Comparison of ENCODE assay signal across 8 mouse cellular contexts in genomic region chr13:93612660-93613607, GRCm38 (mm10). TPM values are rescaled to one million over a fixed set of nuclear protein-coding genes. Genes with fewer than 3 reads are reported as not detected.
DNase-seq lines count a peak whose midpoint lies in the region; ATAC-seq and TF ChIP-seq lines count a peak whose summit lies in the region.

No protein-coding gene starts in this region.

- H3K36me3 ChIP-seq in forebrain, embryonic 15.5 days = no peaks in the 10 kb centered on the region
- H3K36me3 ChIP-seq in lung, embryonic 14.5 days (ENCODE audit: insufficient read depth) = no peaks in the 10 kb centered on the region

- H3K27ac ChIP-seq in forebrain, embryonic 15.5 days (replicated peaks) = no peak overlapping the region
- H3K27ac ChIP-seq in lung, embryonic 14.5 days (ENCODE audit: low read depth) = no peak overlapping the region

- H3K4me3 ChIP-seq in forebrain, embryonic 15.5 days = no peak overlapping the region
- no peak overlapping the region for H3K4me3 ChIP-seq in lung, embryonic 14.5 days (ENCODE audit: low read depth, low read length)

- H3K4me1 ChIP-seq in forebrain, embryonic 15.5 days = peaks cover 4% of the 10 kb centered on the region; the same call in 1 of the 2 replicates
- no peaks in the 10 kb centered on the region; the same call in 1 of the 2 replicates for H3K4me1 ChIP-seq in lung, embryonic 14.5 days (ENCODE audit: insufficient read depth)

- no peaks in the 10 kb centered on the region for H3K9me3 ChIP-seq in forebrain, embryonic 15.5 days
- no peaks in the 10 kb centered on the region for H3K9me3 ChIP-seq in lung, embryonic 14.5 days (ENCODE audit: low read depth, low read length)

- H3K4me2 ChIP-seq in forebrain, embryonic 15.5 days (replicated peaks) = no peak overlapping the region
- H3K4me2 ChIP-seq in lung, embryonic 14.5 days = no peak overlapping the region

- DNase-seq in MEL-GATA-1-ER (ENCODE audit: extremely low read depth, low read depth) = peak; percentile 39
- DNase-seq in cerebellum, adult 11 months = peak; percentile 73
- peak; percentile 74 to 86 for DNase-seq in heart, postnatal 14 days
- DNase-seq in layer of hippocampus, adult 11-12 months (ENCODE audit: low spot score) = peak; percentile 86
- peak; percentile 94 for DNase-seq in lung, embryonic 14.5 days
- DNase-seq in ovary, postnatal 36 days (ENCODE audit: low spot score) = peak; percentile 72
- DNase-seq in thymus, postnatal 36 days = peak; percentile 41 to 60

- no peaks in the 10 kb centered on the region for H3K27me3 ChIP-seq in forebrain, embryonic 15.5 days
- H3K27me3 ChIP-seq in lung, embryonic 14.5 days (ENCODE audit: insufficient read depth, low read length) = no peaks in the 10 kb centered on the region

- peak; percentile 89 for TF ChIP-seq CTCF in lung, embryonic 14.5 days (IDR thresholded peaks at IDR 0.05; ENCODE audit: low read depth)

- ATAC-seq in forebrain, embryonic 15.5 days (replicated peaks) = peak; percentile 85
- ATAC-seq in lung, embryonic 14.5 days (ENCODE audit: insufficient read depth) = peak; percentile 67

- 55% methylated on average over 19 of the region's 19 CpGs for WGBS in forebrain, embryonic 15.5 days
- 44% methylated on average over 19 of the region's 19 CpGs for WGBS in lung, embryonic 14.5 days

- intact Hi-C loops in heart, postnatal 14 days (cut with DNase I) = loop anchor here (2.0 to 10.0 kb wide), 5 partner anchors 106 to 861 kb away; partner anchors contain the start of gene Jmy

- no peak overlapping the region for H3K9ac ChIP-seq in forebrain, embryonic 15.5 days (replicated peaks)
- no peak overlapping the region for H3K9ac ChIP-seq in lung, embryonic 14.5 days

RNA-seq across cellular contexts. Expression of gene Bhmt, which starts 24.8 kb away (rescaled TPM):
- 0.13 and 0.23 TPM in 2 replicates for polyA plus RNA-seq in forebrain, embryonic 15.5 days (2015; fragmentation: Nextera tagmentation; extraction: Ambion mirVana)
- not detected for total RNA-seq in heart, postnatal 14 days (2021)
- polyA plus RNA-seq in lung, embryonic 14.5 days (2014; fragmentation: Nextera tagmentation; extraction: Ambion mirVana) = not detected in 2 replicates

Comparison
In these comparisons a context has a peak if more than half of its experiments do, and no peak if none do; other contexts are left out.
1. DNase-seq: peak in every context shown above with its lines; median percentile 94 in lung, embryonic 14.5 days; 86 in layer of hippocampus, adult 11-12 months; 80 in heart, postnatal 14 days; 73 in cerebellum, adult 11 months; 72 in ovary, postnatal 36 days; 50 in thymus, postnatal 36 days; 39 in MEL-GATA-1-ER.